Mouse (Mus musculus): ENCODE data around the gene Srsf3.
A peak's percentile ranks its signal among the peaks of the same experiment; 100 is the strongest.
"Not testable (repeated sequence)": the region's sequence is repeated elsewhere in the genome, so short reads cannot be mapped to it uniquely, and the experiment has no call there.

Srsf3 gene

DNA sequence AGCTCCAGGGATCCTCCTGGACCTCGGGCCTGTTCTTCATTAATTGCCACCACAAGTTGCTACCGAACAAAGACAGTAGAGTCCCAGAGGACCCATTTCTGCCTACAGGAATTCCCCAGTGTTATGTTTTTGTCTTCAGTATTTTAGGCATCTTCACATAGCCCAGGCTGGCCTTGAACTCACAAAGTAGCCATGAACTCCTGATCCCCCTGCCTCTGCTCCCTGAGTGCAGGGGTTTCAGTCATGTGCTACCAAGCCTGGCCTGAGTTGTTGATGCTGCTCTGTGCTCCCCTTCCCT, 31.5 kb downstream of the Srsf3 start:
- no peak for DNase-seq (ENCODE audit: low spot score)

DNA sequence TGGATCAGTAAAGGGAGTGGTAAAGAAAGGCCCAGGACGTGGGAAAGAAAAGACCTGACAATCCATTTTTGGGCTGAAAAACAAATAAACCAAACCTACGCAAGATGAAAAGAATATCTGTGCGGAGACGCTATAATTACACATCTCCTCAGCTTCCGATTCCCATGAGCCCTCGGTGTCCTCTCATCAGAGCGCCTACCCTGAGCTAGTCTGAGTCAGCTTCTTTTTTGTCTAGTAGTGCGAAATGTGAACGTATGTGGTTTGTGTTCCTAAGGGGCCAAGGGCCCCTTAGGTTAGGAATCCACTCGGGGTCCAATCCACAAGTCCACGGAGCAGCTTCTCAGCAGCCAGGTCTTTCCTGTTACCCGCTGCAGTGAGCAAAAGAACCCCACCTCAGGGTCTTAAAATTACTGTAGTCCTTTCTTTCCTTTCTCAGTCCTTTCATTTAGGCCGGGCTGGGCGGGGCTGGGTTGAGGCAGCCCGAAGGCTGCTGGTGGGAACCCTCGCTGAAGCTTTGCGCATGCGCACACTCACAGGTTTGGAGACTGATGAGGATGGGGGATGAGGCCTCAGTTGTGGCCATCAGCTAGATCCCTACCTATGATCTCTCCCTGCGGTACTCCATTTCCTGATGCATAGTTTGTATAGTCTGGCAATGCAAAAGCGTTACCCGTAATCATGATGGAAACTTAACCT, 33.0 kb downstream of the Srsf3 start:
- DNase-seq (ENCODE audit: low spot score), result no peak

DNA sequence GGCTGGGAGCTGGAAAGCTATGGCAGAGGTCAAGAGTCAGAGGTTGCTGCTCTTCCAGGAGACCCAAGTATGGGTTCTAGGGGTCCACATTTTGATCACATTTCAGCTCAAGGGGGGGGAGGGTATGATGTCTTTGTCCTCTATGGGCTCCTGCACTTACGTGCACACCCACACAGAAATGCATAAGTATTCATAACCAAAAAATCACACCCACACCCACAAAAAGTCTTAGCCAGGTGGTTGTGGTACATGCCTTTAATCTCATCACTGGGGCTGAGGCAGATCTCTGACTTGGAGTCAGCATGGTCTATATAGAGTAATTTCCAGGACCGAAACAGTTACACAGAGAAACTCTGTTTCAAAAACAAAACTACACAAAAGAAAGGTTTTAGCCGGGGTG, 33.5 kb downstream of the Srsf3 start:
- DNase-seq (ENCODE audit: low spot score), result no peak

DNA sequence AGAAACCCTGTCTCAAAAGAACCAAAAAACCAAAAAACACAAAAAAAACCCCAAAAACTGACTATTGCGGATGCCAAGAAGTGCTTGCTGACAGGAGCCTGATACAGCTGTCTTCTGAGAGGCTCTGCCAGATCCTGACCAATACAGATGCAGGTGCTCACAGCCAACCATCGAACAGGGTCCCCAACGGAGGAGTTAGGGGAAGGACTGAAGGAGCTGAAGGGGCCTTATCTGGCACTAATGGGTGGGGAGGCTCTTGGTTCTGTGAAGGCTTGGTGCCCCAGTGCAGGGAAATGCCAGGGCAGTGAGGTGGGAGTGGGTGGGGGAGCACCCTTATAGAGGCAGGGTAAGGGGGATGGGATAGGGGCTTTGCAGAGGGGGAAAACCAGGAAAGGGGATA, 35.0 kb downstream of the Srsf3 start:
- DNase-seq (ENCODE audit: low spot score), result not testable (repeated sequence)

DNA sequence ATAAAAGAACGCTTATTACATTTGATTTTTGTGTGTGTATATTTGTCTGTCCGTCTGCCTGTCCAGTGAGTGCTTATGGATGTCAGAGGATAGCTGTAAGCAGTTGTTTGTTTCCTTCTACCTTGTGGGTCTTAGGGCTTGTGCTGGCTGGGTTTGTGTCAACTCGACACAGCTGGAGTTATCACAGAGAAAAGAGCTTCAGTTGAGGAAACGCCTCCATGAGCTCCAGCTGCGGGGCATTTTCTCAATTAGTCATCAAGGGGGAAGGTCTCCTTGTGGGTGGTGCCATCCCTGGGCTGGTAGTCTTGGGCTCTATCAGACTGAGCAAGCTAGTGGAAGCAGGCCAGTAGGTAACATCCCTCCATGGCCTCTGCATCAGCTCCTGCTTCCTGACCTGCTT, 35.4 kb downstream of the Srsf3 start:
- DNase-seq (ENCODE audit: low spot score), result no peak

DNA sequence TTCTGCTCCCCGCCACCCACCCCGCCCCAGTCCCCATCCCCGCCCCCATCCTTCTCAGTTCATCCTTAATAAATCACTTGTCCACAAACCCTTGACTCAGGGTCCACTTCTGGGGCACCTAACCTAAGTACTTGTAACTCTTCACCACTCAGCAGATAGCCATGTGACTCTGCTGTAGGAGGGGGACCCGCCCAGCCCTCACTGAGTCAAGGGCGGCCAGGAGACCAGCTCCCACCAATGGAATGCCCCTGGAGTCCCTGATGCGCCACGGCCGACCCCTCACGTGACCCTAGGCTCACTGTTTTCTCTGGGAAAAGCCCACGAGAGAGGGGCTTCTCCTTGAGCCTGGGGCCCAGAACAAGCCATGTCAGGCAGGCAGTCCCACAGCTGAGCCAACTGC, 36.6 kb downstream of the Srsf3 start:
- no peak for DNase-seq (ENCODE audit: low spot score)

DNA sequence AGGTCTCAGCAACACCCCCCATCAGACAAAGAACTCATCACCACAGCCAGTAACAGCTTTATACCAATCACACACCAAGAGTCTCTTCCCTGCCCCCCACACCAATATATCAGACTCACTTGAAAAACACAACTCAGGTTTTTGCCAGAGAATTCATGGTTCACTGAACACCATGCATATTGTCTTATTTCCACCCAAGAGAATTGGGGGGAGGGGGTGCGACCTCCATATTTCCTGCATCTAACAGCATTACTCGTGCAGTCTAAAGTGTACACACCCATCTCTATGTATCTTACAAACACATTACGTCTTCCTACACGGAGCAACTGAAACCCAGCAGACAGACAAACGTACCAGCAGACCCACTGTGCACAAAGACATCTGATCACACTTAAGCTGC, 39.4 kb downstream of the Srsf3 start:
- DNase-seq (ENCODE audit: low spot score), result no peak

DNA sequence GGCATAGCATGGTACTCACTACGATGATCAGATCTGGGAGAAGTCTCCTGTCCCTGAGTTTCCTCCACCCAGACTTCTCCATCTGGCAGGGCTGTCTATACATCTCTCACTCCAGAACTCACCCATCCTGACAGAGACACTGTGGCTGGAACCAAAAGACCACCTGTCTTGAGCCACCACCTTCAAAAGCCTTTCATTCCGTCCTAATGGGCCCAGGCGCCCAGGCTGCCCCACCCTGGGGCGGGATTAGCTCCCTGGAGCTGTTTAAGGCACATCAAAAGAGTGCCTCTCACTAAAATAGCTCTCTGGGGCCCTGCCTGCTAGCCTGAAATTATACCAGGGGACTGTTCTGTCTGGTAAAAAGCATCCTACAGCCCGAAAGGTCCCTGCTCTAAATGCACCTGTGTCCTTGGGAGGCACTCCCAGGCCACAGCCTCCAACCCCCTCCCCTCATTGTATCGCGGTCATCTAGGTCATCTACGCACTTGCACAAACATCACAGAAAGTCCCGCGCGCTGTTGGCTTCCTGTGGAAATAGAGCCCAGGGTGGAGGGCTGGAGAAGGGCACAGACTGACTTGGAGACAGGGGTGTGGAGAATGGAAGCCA, 40.4 kb downstream of the Srsf3 start:
- no peak for DNase-seq (ENCODE audit: low spot score)

DNA sequence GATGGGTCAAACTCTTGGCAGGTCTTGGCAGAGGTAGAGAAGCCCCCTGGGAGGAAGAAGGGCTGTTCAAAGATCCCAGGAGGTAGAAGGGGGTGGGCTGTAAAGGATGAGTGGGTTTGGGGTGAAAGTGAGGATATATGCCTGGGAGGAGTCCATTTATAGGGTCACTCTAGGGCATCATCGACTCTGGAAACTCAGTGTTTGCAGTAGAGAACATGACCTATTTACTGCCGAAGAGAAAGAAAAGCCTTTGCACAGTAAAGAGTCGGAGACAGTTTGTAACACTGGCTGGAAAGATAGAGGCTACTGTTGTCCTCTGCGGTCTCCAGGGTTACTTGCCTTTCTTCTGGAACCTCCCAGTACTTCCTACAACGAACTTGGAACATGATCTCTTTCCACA, 40.9 kb downstream of the Srsf3 start:
- DNase-seq (ENCODE audit: low spot score), result no peak

DNA sequence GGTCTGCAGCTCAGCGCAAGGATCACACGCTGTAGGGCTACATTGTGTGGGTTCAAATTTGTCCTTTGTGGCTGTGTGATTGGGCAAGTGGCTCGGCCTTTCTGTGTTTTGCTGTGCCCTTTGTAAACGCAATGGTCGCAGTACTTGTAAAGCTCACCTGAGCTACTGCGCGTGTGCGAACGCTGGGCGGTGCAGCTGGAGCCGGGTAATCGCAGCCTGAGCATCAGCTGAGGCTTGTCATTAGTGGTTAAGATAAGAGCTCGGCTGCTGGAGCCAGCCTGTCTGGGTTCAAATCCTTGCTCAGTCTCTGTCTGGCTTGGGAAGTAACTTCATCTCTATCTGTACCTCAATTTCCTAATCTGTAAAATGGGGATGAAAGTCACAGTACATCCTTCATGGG, 41.7 kb downstream of the Srsf3 start:
- no peak for DNase-seq (ENCODE audit: low spot score)

DNA sequence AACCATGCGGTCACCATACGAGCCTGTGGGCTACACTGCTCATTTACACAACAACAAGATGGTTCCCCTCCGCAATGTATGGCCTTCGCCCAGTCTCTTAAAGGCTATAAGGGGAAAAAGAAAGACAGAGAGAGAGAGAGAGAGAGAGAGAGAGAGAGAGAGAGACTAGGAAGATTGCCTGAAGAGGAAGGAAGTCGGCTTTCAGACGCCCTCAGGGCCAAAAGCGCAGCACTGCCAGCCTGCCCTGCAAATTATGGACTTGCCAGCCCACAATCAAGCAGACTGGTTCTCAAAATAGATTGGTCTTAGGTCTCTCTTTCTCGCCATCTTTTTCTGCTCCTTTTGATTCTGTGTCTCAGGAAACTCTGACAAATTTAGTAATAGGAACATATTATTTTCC, 43.8 kb downstream of the Srsf3 start:
- no peak for DNase-seq (ENCODE audit: low spot score)

DNA sequence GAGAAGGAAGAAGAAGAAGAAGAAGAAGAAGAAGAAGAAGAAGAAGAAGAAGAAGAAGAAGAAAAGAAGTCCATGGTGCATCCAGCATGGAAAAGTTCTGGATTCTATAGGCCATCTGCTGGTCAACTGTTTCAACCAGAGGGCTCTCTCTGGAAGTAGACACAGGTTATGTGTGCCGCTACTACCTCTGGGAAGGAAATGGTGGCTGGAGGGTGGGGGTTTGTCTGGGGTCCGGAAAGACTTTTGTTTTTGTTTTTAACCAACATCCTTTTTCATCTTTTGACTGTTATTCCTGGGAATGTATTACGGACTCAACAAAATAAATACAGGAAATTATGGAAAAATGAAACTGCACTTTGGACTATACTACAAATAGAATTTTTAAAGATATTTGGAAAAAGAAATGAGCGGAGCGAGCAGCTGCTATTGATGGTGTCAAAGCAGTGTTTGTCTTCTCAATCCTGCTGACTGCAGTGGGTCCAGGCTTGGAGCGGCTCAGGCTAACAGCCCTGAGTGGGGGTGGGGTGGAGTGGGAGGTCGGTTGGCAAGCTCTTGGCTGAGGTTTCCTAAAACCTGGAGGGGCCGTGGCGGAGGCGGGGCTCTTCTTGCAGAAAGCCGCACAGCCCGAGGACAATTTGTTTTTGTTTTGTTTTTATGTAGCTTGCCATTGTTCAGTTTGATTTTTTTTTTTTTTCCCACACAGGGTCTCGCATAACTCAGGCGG, 45.5 kb downstream of the Srsf3 start:
- DNase-seq (ENCODE audit: low spot score), result peak; percentile 45

DNA sequence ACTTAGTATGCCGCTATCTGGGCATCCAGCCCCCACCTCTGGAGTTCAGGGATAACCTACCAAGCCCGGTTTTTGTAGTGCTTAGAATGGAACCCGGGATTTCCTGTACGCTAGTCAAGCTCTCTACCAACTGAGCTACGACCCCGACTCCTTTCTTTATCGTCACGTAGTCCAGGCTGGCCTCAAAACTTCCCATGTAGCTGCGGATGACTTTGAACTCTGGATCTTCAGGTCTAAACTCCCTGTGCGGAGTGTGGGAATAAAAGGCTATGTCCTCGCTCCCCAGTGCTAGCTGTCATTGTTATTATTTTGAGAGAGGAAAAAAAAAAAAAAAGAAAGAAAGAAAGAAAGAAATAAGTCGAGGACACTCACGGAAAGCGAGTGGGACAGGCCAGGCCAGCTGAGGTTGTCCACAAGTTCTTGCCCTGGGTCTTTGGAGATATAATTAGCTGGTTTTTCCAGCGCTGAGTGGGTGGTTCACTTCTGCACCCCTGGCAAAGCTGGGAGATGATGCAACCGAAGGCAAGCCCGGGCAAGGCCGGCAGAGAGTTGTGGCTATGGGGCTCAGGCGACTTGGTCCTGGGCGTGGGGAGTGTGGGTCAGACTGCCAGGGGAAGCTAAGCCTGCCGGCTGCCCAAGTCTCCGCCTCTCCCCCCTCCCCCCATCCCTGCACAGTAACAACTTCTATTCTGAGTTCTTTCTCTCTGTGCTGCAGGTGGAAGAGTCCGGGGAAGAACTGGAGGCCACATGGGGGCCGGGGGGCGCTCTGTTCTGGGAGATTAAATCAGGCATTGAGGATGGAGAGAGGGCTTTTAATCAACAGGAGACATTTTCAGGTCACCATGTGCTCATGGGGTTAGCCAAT, 46.3 kb downstream of the Srsf3 start:
- peak; percentile 53 for DNase-seq (ENCODE audit: low spot score)

DNA sequence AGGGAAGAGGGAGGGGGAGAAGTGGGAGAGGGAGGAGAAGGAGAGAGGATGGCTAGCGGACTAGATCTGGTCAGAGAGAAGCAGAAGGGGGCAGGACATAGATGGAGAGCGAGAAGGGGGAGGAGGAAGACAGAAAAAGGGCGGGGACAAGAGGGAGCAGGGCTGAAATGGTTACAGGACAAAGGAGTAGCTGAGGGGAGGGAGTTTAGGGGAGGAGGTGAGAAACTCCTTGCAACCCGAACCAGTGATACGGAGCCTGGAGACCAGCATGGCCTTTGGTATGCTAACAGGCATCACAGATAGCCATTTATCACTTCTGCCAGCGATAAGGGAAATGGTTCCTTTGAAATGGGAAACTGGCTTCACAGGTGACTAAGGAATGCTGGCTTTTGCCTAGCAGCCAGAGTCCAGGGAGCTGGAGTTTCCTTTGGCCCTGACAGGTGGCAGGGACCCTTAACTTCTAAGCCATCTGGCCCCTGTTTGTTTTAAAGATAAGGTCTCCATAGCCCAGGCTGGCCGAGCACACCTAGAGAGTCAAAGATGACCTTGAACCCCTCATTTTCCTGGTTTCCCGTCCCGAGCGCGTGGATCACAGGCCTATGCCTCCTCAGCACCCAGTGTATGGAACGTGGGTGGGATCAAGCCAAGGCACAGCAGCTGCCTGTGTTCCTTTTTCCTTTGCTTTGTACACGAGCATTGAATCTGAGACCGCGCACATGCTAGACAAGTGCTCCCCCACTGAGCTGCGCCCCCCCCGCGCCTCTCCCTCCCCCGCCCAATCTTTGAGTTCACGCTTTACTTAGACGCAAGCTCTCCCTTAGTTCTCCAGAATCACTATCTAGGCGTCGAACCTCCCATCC, 48.6 kb downstream of the Srsf3 start:
- peak; percentile 45 for DNase-seq (ENCODE audit: low spot score)

DNA sequence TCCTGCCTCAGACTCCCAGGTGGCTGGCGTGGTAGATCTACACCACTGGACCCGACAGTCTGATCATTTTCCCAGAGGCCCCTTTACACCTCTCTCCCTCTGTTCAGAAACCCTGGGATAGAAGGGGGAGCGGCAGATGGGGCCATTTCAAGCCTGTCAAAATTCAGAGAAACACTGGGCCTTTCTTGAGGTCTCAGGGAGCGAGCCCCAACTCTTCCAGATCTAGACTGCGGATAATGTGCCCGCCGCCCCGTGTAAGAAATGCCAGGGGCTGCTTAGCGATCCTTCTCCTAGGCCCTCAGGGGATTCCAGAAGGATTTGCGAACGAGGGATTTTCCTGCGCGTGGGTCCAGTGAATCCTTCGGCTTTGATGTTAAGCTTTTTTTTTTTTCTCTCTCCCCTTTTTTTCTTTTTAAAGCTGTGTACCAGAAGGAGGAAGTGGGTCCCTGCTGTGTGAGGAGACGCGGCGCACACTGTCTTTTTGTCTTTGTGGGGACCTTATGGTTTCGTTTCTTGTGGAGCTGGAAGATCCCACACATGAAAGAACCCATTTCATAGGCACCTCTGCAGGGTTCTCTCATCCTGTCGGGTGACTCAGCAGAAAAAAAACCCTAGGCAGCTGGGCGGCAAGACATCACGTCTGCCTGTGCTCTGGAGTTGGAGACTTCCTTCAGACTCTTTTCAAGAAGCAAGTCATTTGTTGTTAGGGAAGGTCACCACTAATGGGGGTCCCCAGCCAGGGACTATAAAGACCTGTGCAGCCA, 49.4 kb downstream of the Srsf3 start:
- peak; percentile 38 for DNase-seq (ENCODE audit: low spot score)

DNA sequence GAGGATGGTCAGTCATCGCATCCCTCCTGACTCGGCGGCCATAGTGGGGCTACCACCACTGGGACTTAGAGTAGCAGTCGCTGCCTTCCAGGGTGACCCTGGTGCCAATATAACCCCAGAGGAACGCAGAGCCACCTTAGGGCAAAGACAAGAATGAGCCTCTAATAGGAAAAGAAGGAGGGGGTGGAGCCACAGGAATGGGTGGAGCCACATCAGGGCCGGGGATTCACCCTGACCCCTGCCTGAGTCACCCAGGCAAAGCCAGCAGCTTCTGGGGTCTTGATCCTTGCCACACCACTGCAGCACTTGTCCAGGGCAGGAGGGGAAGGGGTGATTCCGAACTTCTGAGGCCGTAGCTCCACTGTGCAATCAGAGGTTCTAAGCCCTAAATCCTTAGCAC, 51.2 kb downstream of the Srsf3 start:
- no peak for DNase-seq (ENCODE audit: low spot score)

DNA sequence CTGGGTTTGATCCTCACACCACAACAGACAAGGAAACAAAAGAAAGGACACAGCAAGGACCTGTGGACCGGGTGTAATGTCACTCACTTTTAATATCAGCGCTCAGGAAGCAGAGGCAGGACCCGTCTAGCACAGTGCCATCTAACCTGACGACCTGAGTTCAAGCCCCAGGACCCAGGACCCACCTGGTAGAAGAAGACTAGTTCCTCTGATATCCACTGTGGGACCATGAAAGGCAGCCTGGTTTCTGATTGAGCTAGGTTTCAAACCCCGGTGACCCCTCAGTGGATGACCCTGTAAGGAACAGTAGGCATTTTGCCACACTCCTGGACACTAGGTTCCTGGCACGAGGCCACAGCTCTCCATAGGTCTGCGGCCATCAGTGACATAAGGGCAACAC, 52.2 kb downstream of the Srsf3 start:
- DNase-seq (ENCODE audit: low spot score), result no peak

DNA sequence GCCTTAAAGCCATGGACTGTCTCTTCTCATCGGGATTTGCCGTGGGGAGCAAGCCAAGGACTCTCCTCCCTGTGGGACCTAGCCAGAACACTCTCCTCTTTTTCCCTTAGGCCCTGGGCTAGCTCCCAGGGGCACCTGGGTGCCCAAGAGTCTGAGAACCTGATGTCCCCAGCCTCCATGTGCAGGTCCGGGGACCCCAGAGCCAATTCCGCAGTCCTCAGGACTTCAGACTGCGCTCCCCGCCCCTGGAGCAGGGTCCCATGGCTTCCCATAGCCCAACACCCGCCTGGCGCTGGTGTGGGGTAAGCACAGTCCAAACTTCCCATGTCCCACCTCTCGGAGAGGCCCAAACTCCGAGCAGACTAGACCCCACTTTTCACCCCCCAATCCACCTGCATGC, 52.8 kb downstream of the Srsf3 start:
- DNase-seq (ENCODE audit: low spot score), result no peak

DNA sequence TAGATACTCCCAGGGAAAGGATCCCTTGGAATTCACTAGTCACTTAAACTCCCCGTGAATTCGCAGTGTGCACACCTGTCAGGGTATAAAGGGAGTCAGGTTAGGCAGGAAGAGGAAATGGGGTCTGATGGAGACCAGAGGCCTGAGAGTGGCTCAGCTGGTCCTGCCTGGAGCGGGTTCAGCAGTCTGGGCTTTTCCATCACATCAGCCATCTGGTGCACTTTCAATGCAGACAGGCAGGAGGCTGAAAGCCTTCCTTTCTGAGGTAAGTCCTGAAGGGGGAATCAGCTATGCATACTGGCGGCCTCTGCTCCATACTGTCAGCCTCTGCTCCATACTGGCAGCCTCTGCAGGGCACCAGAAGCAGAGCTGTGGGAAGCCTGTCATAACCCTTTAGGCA, 54.5 kb downstream of the Srsf3 start:
- no peak for DNase-seq (ENCODE audit: low spot score)

DNA sequence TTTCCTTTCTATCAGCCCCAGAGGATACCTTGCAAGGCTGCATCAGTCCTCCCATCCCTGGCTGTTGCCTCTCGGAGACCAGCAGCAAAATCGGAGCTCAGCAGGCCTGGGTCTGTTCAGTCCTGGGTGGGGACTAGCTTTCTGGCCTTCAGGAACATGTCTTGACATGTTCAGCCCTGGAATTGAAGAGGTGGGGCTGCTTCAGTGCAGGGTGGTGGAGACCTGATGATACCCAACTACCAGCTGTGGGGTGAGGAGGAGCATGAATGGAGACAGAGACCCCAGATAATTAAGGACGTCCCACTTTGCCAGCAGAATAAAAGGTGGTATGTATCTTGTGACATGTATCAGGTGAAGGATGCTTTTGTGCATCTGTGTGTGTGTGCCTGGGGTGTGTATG, 58.3 kb downstream of the Srsf3 start, which contains the start of gene Cdkn1a:
Cdkn1a (plus strand) TSS at position 201 of the 400 bp plus-strand sequence.
- no peak for DNase-seq (ENCODE audit: low spot score)

DNA sequence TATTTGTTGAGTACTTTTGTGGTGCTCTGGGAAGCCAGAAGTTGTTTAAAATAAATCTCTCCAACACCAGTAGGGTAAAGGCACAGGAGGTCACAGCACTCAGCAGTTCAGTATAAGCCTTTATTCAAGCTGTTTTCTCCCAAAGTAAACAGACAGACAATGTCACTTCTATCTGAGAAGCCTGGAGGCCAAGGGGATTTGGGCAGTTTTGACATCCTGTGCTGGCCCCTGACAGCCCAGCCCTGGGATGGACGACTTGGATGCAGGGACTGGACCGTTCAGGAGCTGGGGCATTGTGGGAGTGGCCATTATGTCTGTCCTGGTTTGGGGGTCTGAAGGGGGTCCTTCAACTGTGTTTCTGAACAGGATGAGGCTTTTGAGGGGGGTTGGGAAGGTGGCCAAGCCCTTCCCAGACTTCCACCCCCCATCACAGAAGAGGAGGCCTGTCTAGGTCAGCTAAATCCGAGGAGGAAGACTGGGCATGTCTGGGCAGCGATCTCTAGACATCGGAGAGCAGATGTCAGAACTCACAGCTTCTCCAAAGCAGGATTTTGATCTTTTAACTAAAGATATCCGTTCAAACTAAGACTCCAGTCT, 59.0 kb downstream of the Srsf3 start:
- DNase-seq (ENCODE audit: low spot score), result no peak

All from retina, embryonic 14.5 days (tissue).